Mouse (Mus musculus) heart, embryonic 13.5 days (tissue): Measurements from ENCODE around the gene Ak7. TPM values are rescaled to one million over a fixed set of nuclear protein-coding genes. Genes with fewer than 3 reads are reported as not detected.

Experiments
- ATAC-seq: fragments of 200-750 bp; cut with Nextera tagmentation; 2 replicates; pipeline ENCODE4 v1.8.0; 2017; ENCODE audit warnings: moderate TSS enrichment; ENCODE audit not compliant: insufficient number of reproducible peaks, low FRiP score, low TSS enrichment; ENCODE audit errors: extremely low read depth
- H3K27ac ChIP-seq: fragments of 300-500 bp; sonication (generic); replicated peaks from 2 replicates; pipeline ENCODE4 v1.5.1; 2015; ENCODE audit warnings: moderate library complexity, mild to moderate bottlenecking, inconsistent platforms
- H3K27me3 ChIP-seq: fragments of 300-500 bp; sonication (generic); replicated peaks from 2 replicates; pipeline ENCODE4 v1.6.1; 2015; ENCODE audit warnings: mild to moderate bottlenecking, inconsistent platforms
- H3K36me3 ChIP-seq: fragments of 300-500 bp; sonication (generic); 2 replicates; pipeline ENCODE4 v1.6.1; 2015; ENCODE audit warnings: mild to moderate bottlenecking, inconsistent platforms
- H3K4me1 ChIP-seq: fragments of 300-500 bp; sonication (generic); 2 replicates; pipeline ENCODE4 v1.6.1; 2015; ENCODE audit warnings: inconsistent platforms
- H3K4me2 ChIP-seq: fragments of 300-500 bp; sonication (generic); 2 replicates; pipeline ENCODE4 v1.6.1; 2015; ENCODE audit warnings: inconsistent platforms, mild to moderate bottlenecking, moderate library complexity
- H3K4me3 ChIP-seq: fragments of 300-500 bp; sonication (generic); 2 replicates; pipeline ENCODE4 v1.5.1; 2015; ENCODE audit warnings: moderate library complexity, mild to moderate bottlenecking, inconsistent platforms
- H3K9ac ChIP-seq: fragments of 300-500 bp; sonication (generic); 2 replicates; pipeline ENCODE4 v1.6.1; 2015; ENCODE audit warnings: inconsistent platforms, mild to moderate bottlenecking, moderate library complexity
- H3K9me3 ChIP-seq: fragments of 300-500 bp; sonication (generic); 2 replicates; pipeline ENCODE4 v1.6.1; 2016; ENCODE audit warnings: inconsistent platforms
- whole genome bisulfite sequencing: fragments of 180-500 bp; shearing (Covaris S2); methylation state at CpG from one replicate; pipeline ENCODE4 v1.1.7; 2015; ENCODE audit warnings: mixed read lengths; 5-methylcytosine and 5-hydroxymethylcytosine counted together
- polyA plus RNA-seq: library from polyadenylated mRNA; unstranded; fragments of >200 nt; fragmentation: Nextera tagmentation; extraction: Ambion mirVana; gene quantifications from 2 replicates; pipeline ENCODE4 v1.2.1, GENCODE M21; 2015

Ak7 gene
- polyA plus RNA-seq, 1 experiment from 2014 or later, result 0.13 TPM

- no peak overlapping the region for H3K4me2 ChIP-seq
- 81% methylated on average over 2 of the region's 2 CpGs for WGBS
Observed at GRCm38 (mm10) chr12:105794896-105795295, 89.1 kb downstream of the Ak7 start.

DNA sequence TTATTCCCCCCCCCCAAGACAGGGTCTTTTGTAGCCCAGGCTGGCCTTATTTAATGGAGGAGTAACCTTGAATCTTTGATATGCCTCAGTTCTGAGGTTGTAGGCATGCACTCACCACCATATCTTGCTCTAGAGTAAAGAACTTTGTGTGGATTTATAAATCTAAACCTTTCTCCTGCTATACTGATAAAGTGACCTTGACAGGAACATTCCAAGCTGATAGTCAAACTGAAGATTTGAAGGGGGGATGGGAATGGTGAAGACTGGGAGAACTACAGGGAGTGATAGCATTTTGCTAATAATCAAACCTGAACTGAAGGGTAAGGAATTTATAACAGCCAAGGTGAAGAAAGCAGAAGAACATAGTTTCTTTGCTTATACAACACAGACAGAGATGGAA is 92.2 kb downstream of the Ak7 start:
- Histone ChIP-seq H3K4me1 (peaks cover 19% of the 10 kb centered on the region), H3K4me3 (no peak overlapping the region), H3K9me3 (no peaks in the 10 kb centered on the region), H3K27ac (no peak overlapping the region), H3K4me2 (no peak overlapping the region), H3K9ac (no peak overlapping the region), H3K27me3 (no peaks in the 10 kb centered on the region), H3K36me3 (peaks cover 52% of the 10 kb centered on the region)
- ATAC-seq, result no peak

More at GRCm38 (mm10) chr12:105794896-105795295, 89.1 kb downstream of the Ak7 start:
- H3K4me1 ChIP-seq, result peaks cover 19% of the 10 kb centered on the region
- no peaks in the 10 kb centered on the region for H3K9me3 ChIP-seq
- no peak for ATAC-seq
- no peak overlapping the region for H3K4me3 ChIP-seq
- H3K27me3 ChIP-seq, result no peaks in the 10 kb centered on the region
- H3K9ac ChIP-seq, result no peak overlapping the region
- no peak overlapping the region for H3K27ac ChIP-seq
- H3K36me3 ChIP-seq, result peaks cover 26% of the 10 kb centered on the region

DNA sequence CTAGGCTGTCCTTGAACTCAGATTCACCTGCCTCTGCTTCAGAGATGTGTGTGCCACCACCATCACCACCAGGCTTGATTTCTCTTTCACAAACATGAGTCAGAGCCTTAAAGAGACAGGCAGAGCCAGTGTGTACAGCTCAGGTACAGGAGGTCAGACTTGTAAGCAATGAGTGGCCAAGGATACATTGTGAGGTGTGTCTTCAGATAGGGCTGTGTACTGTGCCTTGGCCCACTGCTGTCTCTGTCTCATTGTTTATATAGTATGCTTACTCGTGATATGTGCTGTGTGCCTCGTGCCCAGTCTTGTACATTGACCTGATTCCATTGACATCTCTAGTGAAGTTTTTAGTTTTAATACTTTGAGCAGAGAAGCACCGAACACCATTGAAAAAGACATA is 100.0 kb downstream of the Ak7 start:
- no peak for ATAC-seq
- Histone ChIP-seq H3K27me3 (no peaks in the 10 kb centered on the region), H3K9me3 (no peaks in the 10 kb centered on the region), H3K9ac (no peak overlapping the region), H3K4me2 (no peak overlapping the region), H3K4me3 (no peak overlapping the region), H3K27ac (no peak overlapping the region), H3K36me3 (peaks cover 93% of the 10 kb centered on the region), H3K4me1 (peaks cover 7% of the 10 kb centered on the region; the same call in 1 of the 2 replicates)
- WGBS, result 89% methylated on average over 3 of the region's 3 CpGs

DNA sequence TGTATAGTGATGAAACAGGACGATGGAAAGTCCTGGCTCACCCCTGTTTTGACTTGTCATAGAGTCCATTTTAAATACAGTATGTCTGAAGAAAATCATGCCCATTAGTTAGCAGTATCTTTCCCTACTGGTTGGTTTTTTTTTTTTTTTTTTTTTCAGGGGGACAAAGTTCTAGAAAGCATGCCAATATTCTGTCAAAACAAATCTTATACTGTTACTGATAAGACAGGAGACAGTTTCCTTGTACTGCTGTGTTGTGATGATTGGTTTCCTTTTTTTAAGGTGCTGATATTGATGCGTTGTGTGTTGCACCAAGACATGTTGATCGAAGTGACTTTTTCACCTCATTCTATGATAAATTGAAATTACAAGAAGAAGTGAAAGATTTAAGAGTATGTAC is 100.4 kb downstream of the Ak7 start:
- H3K36me3 ChIP-seq, result peaks cover 93% of the 10 kb centered on the region
- H3K9ac ChIP-seq, result no peak overlapping the region

GRCm38 (mm10) chr12:105807416-105807815 is 101.6 kb downstream of the Ak7 start:
- Histone ChIP-seq H3K4me1 (peaks cover 12% of the 10 kb centered on the region), H3K4me2 (no peak overlapping the region), H3K36me3 (peaks cover 92% of the 10 kb centered on the region), H3K27me3 (no peaks in the 10 kb centered on the region), H3K27ac (no peak overlapping the region), H3K9ac (no peak overlapping the region), H3K9me3 (no peaks in the 10 kb centered on the region), H3K4me3 (no peak overlapping the region)
- no peak for ATAC-seq
- 80% methylated on average over 7 of the region's 7 CpGs for WGBS

More for the DNA sequence above, 100.4 kb downstream of the Ak7 start:
- Histone ChIP-seq H3K27me3 (no peaks in the 10 kb centered on the region), H3K9me3 (no peaks in the 10 kb centered on the region), H3K4me1 (peaks cover 11% of the 10 kb centered on the region; the same call in 1 of the 2 replicates), H3K4me2 (no peak overlapping the region), H3K4me3 (no peak overlapping the region), H3K27ac (no peak overlapping the region)
- no peak for ATAC-seq
- 82% methylated on average over 3 of the region's 3 CpGs for WGBS

GRCm38 (mm10) chr12:105808945-105809344 is 103.2 kb downstream of the Ak7 start:
- no peaks in the 10 kb centered on the region for H3K27me3 ChIP-seq
- no peak overlapping the region for H3K4me2 ChIP-seq
- no peaks in the 10 kb centered on the region for H3K9me3 ChIP-seq
- no peak overlapping the region for H3K27ac ChIP-seq
- H3K4me1 ChIP-seq, result peaks cover 20% of the 10 kb centered on the region
- WGBS, result 28% methylated on average over 3 of the region's 3 CpGs
- H3K36me3 ChIP-seq, result peaks cover 88% of the 10 kb centered on the region
- no peak overlapping the region for H3K9ac ChIP-seq
- no peak for ATAC-seq
- H3K4me3 ChIP-seq, result no peak overlapping the region

DNA sequence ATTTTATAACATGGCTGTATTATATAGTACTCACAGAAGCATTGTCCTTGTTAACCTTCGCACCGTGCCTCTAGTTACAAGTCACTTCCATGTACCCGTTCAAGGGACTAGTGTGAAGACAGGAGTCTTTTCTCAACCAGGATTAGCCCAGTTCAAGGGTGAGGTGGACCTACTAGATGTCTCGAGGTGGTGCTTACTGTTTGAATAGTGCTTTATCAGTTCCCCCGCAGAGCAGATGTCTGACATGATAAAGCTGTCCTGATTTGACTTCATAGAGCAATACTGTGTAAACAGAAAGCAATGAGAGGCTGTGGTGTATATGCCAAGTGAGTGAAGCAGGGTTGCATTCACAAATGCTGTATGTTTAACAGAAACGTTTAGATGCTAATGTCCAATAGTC is 104.8 kb downstream of the Ak7 start:
- Histone ChIP-seq H3K4me3 (no peak overlapping the region), H3K4me1 (peaks cover 15% of the 10 kb centered on the region), H3K27ac (no peak overlapping the region), H3K9ac (no peak overlapping the region), H3K36me3 (peaks cover 85% of the 10 kb centered on the region), H3K27me3 (no peaks in the 10 kb centered on the region), H3K9me3 (no peaks in the 10 kb centered on the region), H3K4me2 (no peak overlapping the region)
- no peak for ATAC-seq
- WGBS, result 68% methylated on average over 6 of the region's 6 CpGs

GRCm38 (mm10) chr12:105813957-105814356 is 108.2 kb downstream of the Ak7 start:
- Histone ChIP-seq H3K27ac (no peak overlapping the region), H3K4me1 (peaks cover 15% of the 10 kb centered on the region), H3K27me3 (no peaks in the 10 kb centered on the region), H3K9me3 (no peaks in the 10 kb centered on the region), H3K36me3 (peaks cover 80% of the 10 kb centered on the region), H3K9ac (no peak overlapping the region), H3K4me2 (no peak overlapping the region), H3K4me3 (no peak overlapping the region)
- 70% methylated on average over 6 of the region's 6 CpGs for WGBS
- ATAC-seq, result no peak

DNA sequence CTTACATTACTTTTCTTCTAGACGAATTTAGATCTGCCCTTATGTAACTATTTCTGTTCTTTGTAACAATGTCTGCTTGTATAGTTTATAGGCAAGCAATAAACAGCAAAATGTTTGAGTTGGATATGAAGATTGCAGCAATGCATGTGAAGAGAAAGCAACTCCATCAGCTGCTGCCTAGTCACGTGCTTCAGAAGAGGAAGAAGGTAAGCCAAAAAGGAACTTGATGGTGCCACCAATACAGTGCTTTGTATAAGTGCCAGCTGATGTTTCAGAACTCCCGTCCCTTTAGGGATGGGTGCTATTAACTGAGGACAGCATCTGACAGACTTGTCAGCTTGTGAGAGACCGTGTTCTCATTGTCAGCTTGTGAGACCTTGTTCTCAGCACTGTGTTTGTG is 117.7 kb downstream of the Ak7 start:
- no peak overlapping the region for H3K4me3 ChIP-seq
- no peak for ATAC-seq
- WGBS, result 71% methylated on average over 4 of the region's 4 CpGs
- H3K4me2 ChIP-seq, result no peak overlapping the region
- H3K36me3 ChIP-seq, result peaks cover 95% of the 10 kb centered on the region
- H3K27me3 ChIP-seq, result no peaks in the 10 kb centered on the region
- H3K27ac ChIP-seq, result no peak overlapping the region
- H3K9me3 ChIP-seq, result no peaks in the 10 kb centered on the region
- no peak overlapping the region for H3K9ac ChIP-seq
- no peaks in the 10 kb centered on the region for H3K4me1 ChIP-seq

DNA sequence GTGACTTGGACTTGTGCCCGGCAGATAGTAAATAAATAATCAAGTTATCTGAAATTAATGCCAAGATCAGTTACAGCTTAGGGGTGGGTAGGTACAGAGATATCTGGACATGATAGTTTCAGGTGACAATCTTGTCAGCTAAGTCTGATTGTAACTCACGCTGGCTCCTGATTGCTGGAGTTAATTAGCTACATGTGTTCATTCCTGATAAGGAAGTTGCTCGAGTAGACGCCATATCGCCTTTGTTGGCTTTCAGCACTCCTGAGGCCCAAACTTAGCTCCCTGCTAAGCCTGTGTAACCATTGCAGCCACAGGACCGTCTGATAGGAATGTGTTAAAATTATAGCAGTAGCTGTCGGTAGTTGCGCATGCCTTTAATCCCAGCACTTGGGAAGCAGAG is 119.0 kb downstream of the Ak7 start:
- 38% methylated on average over 8 of the region's 8 CpGs for WGBS
- Histone ChIP-seq H3K4me1 (no peaks in the 10 kb centered on the region), H3K4me3 (no peak overlapping the region), H3K27me3 (no peaks in the 10 kb centered on the region), H3K9me3 (no peaks in the 10 kb centered on the region), H3K36me3 (peaks cover 95% of the 10 kb centered on the region), H3K9ac (no peak overlapping the region), H3K4me2 (no peak overlapping the region), H3K27ac (no peak overlapping the region)
- no peak for ATAC-seq

DNA sequence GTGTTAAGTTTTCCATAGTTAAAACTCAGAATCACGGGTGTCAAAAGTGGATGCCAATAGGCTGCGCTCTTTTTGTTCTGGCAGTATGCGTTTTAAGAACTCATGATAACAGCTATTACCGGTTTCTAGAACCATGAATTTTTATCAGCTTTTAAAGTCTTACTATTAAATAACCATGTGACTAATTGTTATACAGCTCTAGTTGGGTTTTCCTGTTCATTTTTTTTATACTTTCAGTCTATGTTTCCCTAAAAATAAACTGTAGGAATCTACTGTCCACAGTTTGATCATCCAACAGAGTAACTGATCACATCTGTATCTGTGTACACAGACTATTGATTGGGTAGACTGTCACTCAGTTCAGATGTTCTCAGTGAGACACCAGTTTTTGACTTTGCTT is 119.5 kb downstream of the Ak7 start:
- 90% methylated on average over 4 of the region's 4 CpGs for WGBS
- no peak overlapping the region for H3K4me2 ChIP-seq
- no peak overlapping the region for H3K9ac ChIP-seq
- H3K27ac ChIP-seq, result no peak overlapping the region
- H3K4me1 ChIP-seq, result no peaks in the 10 kb centered on the region
- no peak for ATAC-seq
- H3K9me3 ChIP-seq, result no peaks in the 10 kb centered on the region
- H3K36me3 ChIP-seq, result peaks cover 94% of the 10 kb centered on the region
- H3K4me3 ChIP-seq, result no peak overlapping the region
- H3K27me3 ChIP-seq, result no peaks in the 10 kb centered on the region
